ENCODE assay signal across 8 mouse cellular contexts in genomic region chr16:91465505-91466240, GRCm38 (mm10). TPM values are rescaled to one million over a fixed set of nuclear protein-coding genes. Genes with fewer than 3 reads are reported as not detected.
A peak's percentile ranks its signal among the peaks of the same experiment; 100 is the strongest.
DNase-seq lines count a peak whose midpoint lies in the region; ATAC-seq and TF ChIP-seq lines count a peak whose summit lies in the region.

No protein-coding gene starts in this region.

- intact Hi-C loops in heart, postnatal 10 days (cut with DNase I): loop anchor here (2.0 kb wide), 1 partner anchor 19 kb away; the partner anchor contains the start of gene Ifnar1

- ATAC-seq in forebrain, embryonic 14.5 days: 0 out of 2 replicates have a peak, but pooled peaks have one; percentile 1
- 0 out of 2 replicates have a peak, but pooled peaks have one; percentile 12 for ATAC-seq in liver, embryonic 16.5 days (ENCODE audit: low read depth)
- no peak for ATAC-seq in megakaryocyte progenitor cell, adult 5-6 weeks (replicated peaks; ENCODE audit: poor library complexity)
- no peak for ATAC-seq in granulocyte monocyte progenitor cell, adult 5-6 weeks (replicated peaks; ENCODE audit: poor library complexity, severe bottlenecking)

- no peak for TF ChIP-seq EP300 in CH12.LX (IDR thresholded peaks at IDR 0.05; ENCODE audit: low read length)

- peak overlapping the region; percentile 85 for H3K27ac ChIP-seq in heart, embryonic 10.5 days
- H3K27ac ChIP-seq in CH12.LX (ENCODE audit: insufficient read depth, low read depth): no peak overlapping the region
- no peak overlapping the region for H3K27ac ChIP-seq in forebrain, embryonic 14.5 days (ENCODE audit: low read depth, low read length)
- H3K27ac ChIP-seq in liver, embryonic 16.5 days (ENCODE audit: low read length): peak overlapping the region; percentile 93

- WGBS in heart, embryonic 10.5 days: 53% methylated on average over 13 of the region's 13 CpGs
- WGBS in forebrain, embryonic 14.5 days: 49% methylated on average over 13 of the region's 13 CpGs
- whole genome bisulfite sequencing in liver, embryonic 16.5 days (ENCODE audit: insufficient replicate concordance): 48% methylated on average over 13 of the region's 13 CpGs

- in situ Hi-C loops in CH12.LX (cut with MboI; ENCODE audit: low pct_ligation_motif_present, low pct_unique_long_range_greater_than_20kb, low sequenced_read_pairs): no loop called here

- H3K4me2 ChIP-seq in CH12.LX (ENCODE audit: insufficient read depth, low read depth, poor library complexity, severe bottlenecking): peak overlapping the region; percentile 32
- peak overlapping the region; percentile 91 for H3K4me2 ChIP-seq in forebrain, embryonic 14.5 days (ENCODE audit: low read length)
- peak overlapping the region; percentile 68 for H3K4me2 ChIP-seq in liver, embryonic 16.5 days (ENCODE audit: low read depth, low read length)

- peak overlapping the region; percentile 66 for H3K4me3 ChIP-seq in heart, embryonic 10.5 days
- peak overlapping the region; percentile 63 to 69 (median 63) for H3K4me3 ChIP-seq in CH12.LX (replicated peaks in 1 of 3; ENCODE audit: low read depth in 2 of 3, low read length in 2 of 3, poor library complexity in 1 of 3)
- peak overlapping the region; percentile 59 for H3K4me3 ChIP-seq in forebrain, embryonic 14.5 days (ENCODE audit: low read depth, low read length)
- peak overlapping the region; percentile 80 for H3K4me3 ChIP-seq in liver, embryonic 16.5 days (ENCODE audit: low read depth, low read length)

- TF ChIP-seq CTCF in CH12.LX (conservative IDR thresholded peaks at IDR 0.05 in 1 of 2, IDR thresholded peaks at IDR 0.05 in 1 of 2; ENCODE audit: low read depth in 2 of 2, low read length in 2 of 2): no peak

- no peaks in the 10 kb centered on the region for H3K79me2 ChIP-seq in CH12.LX (replicated peaks; ENCODE audit: control insufficient read depth, extremely low read depth, insufficient read depth, poor library complexity, severe bottlenecking)

- 0 out of 2 replicates have a peak, but pooled peaks cover 8% of the 10 kb centered on the region for H3K36me3 ChIP-seq in heart, embryonic 10.5 days
- H3K36me3 ChIP-seq in CH12.LX (replicated peaks in 1 of 2; ENCODE audit: control insufficient read depth in 1 of 2, insufficient read depth in 1 of 2, low read length in 1 of 2): peaks cover 0 to 25% of the 10 kb centered on the region in 2 experiments
- H3K36me3 ChIP-seq in forebrain, embryonic 14.5 days (ENCODE audit: control insufficient read depth, insufficient read depth, low read length): no peaks in the 10 kb centered on the region
- peaks cover 24% of the 10 kb centered on the region for H3K36me3 ChIP-seq in liver, embryonic 16.5 days (ENCODE audit: control insufficient read depth, insufficient read depth)

- TF ChIP-seq RAD21 in CH12.LX (IDR thresholded peaks at IDR 0.05; ENCODE audit: low read depth, low read length): no peak

- no peak for DNase-seq in heart, embryonic 10.5 days (ENCODE audit: low spot score)
- DNase-seq in heart, postnatal 10 days: no peak
- no peak for DNase-seq in CH12.LX (ENCODE audit: extremely low read depth)
- no peak for DNase-seq in forebrain, embryonic 14.5 days (ENCODE audit: low spot score)
- no peak for DNase-seq in ovary, postnatal 10 days (ENCODE audit: low spot score)

- dilution Hi-C loops in CH12.LX (cut with MboI; ENCODE audit: extremely low pct_ligation_motif_present, extremely low pct_unique_long_range_greater_than_20kb, low sequenced_read_pairs): no loop called here

- no peaks in the 10 kb centered on the region for H3K27me3 ChIP-seq in heart, embryonic 10.5 days (ENCODE audit: insufficient read depth, poor library complexity, severe bottlenecking)
- H3K27me3 ChIP-seq in CH12.LX (replicated peaks): no peaks in the 10 kb centered on the region
- no peaks in the 10 kb centered on the region for H3K27me3 ChIP-seq in forebrain, embryonic 14.5 days (replicated peaks; ENCODE audit: control insufficient read depth, insufficient read depth, low read length)
- H3K27me3 ChIP-seq in liver, embryonic 16.5 days (ENCODE audit: control insufficient read depth, insufficient read depth, low read depth, low read length): no peaks in the 10 kb centered on the region

- H3K4me1 ChIP-seq in heart, embryonic 10.5 days: peaks cover 41% of the 10 kb centered on the region
- peaks cover 12 to 57% of the 10 kb centered on the region in 2 experiments for H3K4me1 ChIP-seq in CH12.LX (ENCODE audit: control insufficient read depth in 1 of 2, insufficient read depth in 2 of 2)
- H3K4me1 ChIP-seq in forebrain, embryonic 14.5 days (ENCODE audit: control insufficient read depth, insufficient read depth, low read length): peaks cover 17% of the 10 kb centered on the region
- H3K4me1 ChIP-seq in liver, embryonic 16.5 days (ENCODE audit: control insufficient read depth, low read depth, low read length): peaks cover 49% of the 10 kb centered on the region

- H3K9ac ChIP-seq in CH12.LX (ENCODE audit: insufficient read depth, low read depth): peak overlapping the region; percentile 44
- H3K9ac ChIP-seq in forebrain, embryonic 14.5 days (ENCODE audit: low read length): peak overlapping the region; percentile 71
- H3K9ac ChIP-seq in liver, embryonic 16.5 days (ENCODE audit: low read depth, low read length): peak overlapping the region; percentile 92

- no peaks in the 10 kb centered on the region for H3K9me3 ChIP-seq in heart, embryonic 10.5 days
- peaks cover 12% of the 10 kb centered on the region for H3K9me3 ChIP-seq in CH12.LX (replicated peaks; ENCODE audit: low read length)
- no peaks in the 10 kb centered on the region for H3K9me3 ChIP-seq in forebrain, embryonic 14.5 days (replicated peaks; ENCODE audit: control insufficient read depth, low read length)
- no peaks in the 10 kb centered on the region for H3K9me3 ChIP-seq in liver, embryonic 16.5 days (replicated peaks; ENCODE audit: control insufficient read depth, low read length)

- no peak for TF ChIP-seq POLR2A in CH12.LX (IDR thresholded peaks at IDR 0.05; ENCODE audit: low read depth, low read length)

TF ChIP-seq in CH12.LX, 34 proteins besides CTCF, POLR2A, EP300 and RAD21:
- TF ChIP-seq MXI1 (IDR thresholded peaks at IDR 0.05; ENCODE audit: low read depth, low read length) (no peak), UBTF (IDR thresholded peaks at IDR 0.05; ENCODE audit: low read depth, low read length) (no peak), JUND (conservative IDR thresholded peaks at IDR 0.05; ENCODE audit: low read depth, low read length) (no peak; the same call in 1 of the 2 replicates), IRF4 (IDR thresholded peaks at IDR 0.05; ENCODE audit: low read depth, low read length) (0 out of 2 replicates have a peak, but pooled peaks have one; percentile 16), BHLHE40 (IDR thresholded peaks at IDR 0.05; ENCODE audit: low read depth, low read length) (peak; percentile 56; the same call in 1 of the 2 replicates), USF1 (IDR thresholded peaks at IDR 0.05; ENCODE audit: low read depth, low read length) (no peak)

RNA-seq across cellular contexts. Expression of gene Ifnar1, which starts 19.4 kb away (rescaled TPM):
- 43.2 and 43.9 TPM in 2 replicates for polyA plus RNA-seq in heart, embryonic 10.5 days (2016; fragmentation: Nextera tagmentation; extraction: Ambion mirVana)
- 10 to 100 TPM; 46.6 to 58.9 TPM for total RNA-seq in heart, postnatal 10 days (2021)
- total RNA-seq in CH12.LX (2012; rRNA removed) (32.1 and 32.8 TPM in 2 replicates), CH12.LX (2014; rRNA removed) (34.9 and 40.3 TPM in 2 replicates)
- 40.1 and 49.4 TPM in 2 replicates for polyA plus RNA-seq in CH12.LX (2012; ENCODE audit: insufficient read length, low read depth)
- polyA plus RNA-seq in forebrain, embryonic 14.5 days (2014; fragmentation: Nextera tagmentation; extraction: Ambion mirVana): 40.4 and 45.6 TPM in 2 replicates
- polyA plus RNA-seq in liver, embryonic 16.5 days (2015; fragmentation: Nextera tagmentation; extraction: Ambion mirVana): 21.3 and 25.0 TPM in 2 replicates
- total RNA-seq in megakaryocyte progenitor cell, adult 5-6 weeks (2015): 32.2 and 33.3 TPM in 2 replicates
- 34.7 and 36.3 TPM in 2 replicates for total RNA-seq in megakaryocyte progenitor cell, adult 5-6 weeks (2017)
- 32.3 and 42.5 TPM in 2 replicates for total RNA-seq in granulocyte monocyte progenitor cell, adult 5-6 weeks (2014; fragmentation: Nextera tagmentation)
- total RNA-seq in granulocyte monocyte progenitor cell, adult 5-6 weeks (2017): 33.3 and 35.6 TPM in 2 replicates

RNA-seq across cellular contexts. Expression of gene Il10rb, which starts 59.7 kb away (rescaled TPM):
- polyA plus RNA-seq in heart, embryonic 10.5 days (2016; fragmentation: Nextera tagmentation; extraction: Ambion mirVana): 29.6 and 37.0 TPM in 2 replicates
- 100 to 1,000 TPM in 1 of 2 experiments, 10 to 100 TPM in 1; 82.7 to 101 TPM for total RNA-seq in heart, postnatal 10 days (2021)
- total RNA-seq in CH12.LX (2012; rRNA removed) (27.5 and 32.1 TPM in 2 replicates), CH12.LX (2014; rRNA removed) (34.8 and 36.1 TPM in 2 replicates)
- polyA plus RNA-seq in CH12.LX (2012; ENCODE audit: insufficient read length, low read depth): 35.6 and 37.9 TPM in 2 replicates
- 7.7 and 10.5 TPM in 2 replicates for polyA plus RNA-seq in forebrain, embryonic 14.5 days (2014; fragmentation: Nextera tagmentation; extraction: Ambion mirVana)
- polyA plus RNA-seq in liver, embryonic 16.5 days (2015; fragmentation: Nextera tagmentation; extraction: Ambion mirVana): 32.3 and 33.6 TPM in 2 replicates
- 42.7 and 46.2 TPM in 2 replicates for total RNA-seq in megakaryocyte progenitor cell, adult 5-6 weeks (2015)
- 36.6 and 39.2 TPM in 2 replicates for total RNA-seq in megakaryocyte progenitor cell, adult 5-6 weeks (2017)
- total RNA-seq in granulocyte monocyte progenitor cell, adult 5-6 weeks (2014; fragmentation: Nextera tagmentation): 36.6 and 48.8 TPM in 2 replicates
- 41.3 and 45.8 TPM in 2 replicates for total RNA-seq in granulocyte monocyte progenitor cell, adult 5-6 weeks (2017)

Comparison
In these comparisons a context has a peak if more than half of its experiments do, and no peak if none do; other contexts are left out.
1. H3K27ac ChIP-seq: peak in heart, embryonic 10.5 days (single experiment) and liver, embryonic 16.5 days (single experiment); none in CH12.LX (single experiment) and forebrain, embryonic 14.5 days (single experiment).
2. H3K4me2 ChIP-seq: peak in every context shown above with its lines; median percentile 91 in forebrain, embryonic 14.5 days; 68 in liver, embryonic 16.5 days; 32 in CH12.LX.
3. ATAC-seq: peak in forebrain, embryonic 14.5 days (single experiment) and liver, embryonic 16.5 days (single experiment); none in megakaryocyte progenitor cell, adult 5-6 weeks (single experiment) and granulocyte monocyte progenitor cell, adult 5-6 weeks (single experiment).
4. Peak in every context shown above with its lines, with median percentiles within 50 percentile points of each other: H3K4me3 ChIP-seq and H3K9ac ChIP-seq.